Mouse (Mus musculus) liver, postnatal 0 days (tissue): Measurements from ENCODE around the gene Nsfl1c.

Experiments
- CTCF ChIP-seq: sonication (generic); IDR thresholded peaks from 2 replicates; pipeline ENCODE4 v1.5.1; 2016; ENCODE audit warnings: antibody characterized with exemption, low read depth
- EP300 ChIP-seq: IDR thresholded peaks from 2 replicates; pipeline ENCODE4 v1.6.1; 2016; ENCODE audit warnings: antibody characterized with exemption, low read depth, mild to moderate bottlenecking

GRCm38 (mm10) chr2:151500442-151501007, 6.5 kb downstream of the Nsfl1c start:
- no peak for TF ChIP-seq CTCF
- TF ChIP-seq EP300 = no peak
